Mouse (Mus musculus) megakaryocyte, embryonic 14.5 days (primary cell): ENCODE measurements around the gene Mpdu1.

Experiments used
- FLI1 ChIP-seq: IDR thresholded peaks from 2 replicates; pipeline ENCODE4 v1.6.1; 2012; ENCODE audit warnings: low read length, inconsistent platforms, mixed read lengths
- GATA1 ChIP-seq: IDR thresholded peaks from 3 replicates; pipeline ENCODE4 v1.6.1; 2012; ENCODE audit warnings: mixed read lengths, low read length, inconsistent platforms, borderline replicate concordance

- TF ChIP-seq FLI1 (no peak), GATA1 (no peak)
Measured at GRCm38 (mm10) chr11:69662967-69663671, 677 bp upstream of the Mpdu1 start.
